Mouse (Mus musculus) adrenal gland (tissue): ENCODE results near the gene Csrp2.

Experiments used
- intact Hi-C: fragments of 180-260 bp; cut with DNase I; formaldehyde crosslinking; loops from one replicate; pipeline ENCODE4 v1.15.1; 2025

Gene Csrp2

DNA sequence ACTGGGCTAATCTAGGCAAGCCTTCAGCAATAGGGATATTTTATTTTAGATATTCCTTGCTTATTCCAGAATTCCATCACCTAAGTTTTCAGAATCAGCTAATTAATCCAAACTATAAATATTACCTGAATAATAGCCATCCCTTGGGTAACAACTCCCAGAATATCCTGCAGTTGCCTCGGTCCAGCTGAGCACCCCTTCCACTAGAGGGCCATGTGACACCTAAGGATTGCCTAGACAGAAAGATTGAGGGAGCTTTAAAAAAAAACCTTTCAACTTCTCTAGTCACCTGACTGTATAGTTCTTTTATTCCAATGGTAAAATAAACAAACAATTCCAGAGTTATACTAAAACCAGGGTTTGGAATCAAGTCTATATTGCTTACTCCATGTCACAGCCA is 42.6 kb downstream of the Csrp2 start:
- intact Hi-C loops: no loop called here

GRCm38 (mm10) chr10:110971044-110971443 is 51.5 kb downstream of the Csrp2 start:
- intact Hi-C loops: no loop called here

DNA sequence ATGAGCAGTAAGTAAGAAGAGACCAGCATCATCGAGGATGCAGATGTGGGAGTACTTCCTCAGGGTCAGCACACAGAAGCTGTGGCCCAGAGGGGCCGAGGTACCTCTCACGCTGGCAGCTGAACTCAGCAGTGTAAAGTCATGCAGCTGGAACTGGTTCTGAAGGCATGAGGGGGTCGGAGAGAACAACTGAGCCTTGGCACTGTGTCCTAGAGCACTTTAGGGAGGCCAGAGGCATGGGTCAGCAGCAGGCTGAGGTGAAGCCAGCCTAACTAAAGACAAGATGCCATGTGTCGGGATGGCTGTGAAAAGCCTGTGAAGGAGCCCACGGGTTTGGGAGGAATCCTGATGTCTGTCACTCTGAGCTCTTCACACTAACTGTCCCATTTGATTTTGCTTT is 51.9 kb downstream of the Csrp2 start:
- intact Hi-C loops: no loop called here

DNA sequence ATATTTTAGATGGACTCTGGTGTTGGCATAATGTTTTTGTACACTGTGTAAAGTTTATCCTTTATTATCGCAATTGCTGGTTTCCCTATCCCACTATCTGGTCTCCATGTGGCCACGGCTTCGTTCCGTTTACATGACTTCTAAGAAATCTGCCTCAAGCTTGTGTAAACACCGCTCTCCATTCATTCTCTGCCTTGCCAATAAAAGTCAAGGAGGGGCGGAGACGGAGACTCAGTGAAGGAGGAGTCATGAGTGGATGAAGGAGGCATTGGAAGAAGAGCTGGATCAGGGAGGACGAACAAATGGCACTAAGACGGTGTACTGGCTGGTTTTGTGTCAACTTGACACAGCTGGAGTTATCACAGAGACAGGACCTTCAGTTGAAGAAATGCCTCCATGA is 52.4 kb downstream of the Csrp2 start:
- intact Hi-C loops: no loop called here

- intact Hi-C loops: no loop called here
These were observed 54.9 kb downstream of the Csrp2 start for GRCm38 (mm10) chr10:110974463-110974862.

GRCm38 (mm10) chr10:110974885-110975284 is 55.3 kb downstream of the Csrp2 start:
- intact Hi-C loops: no loop called here

GRCm38 (mm10) chr10:110976046-110976445 is 56.5 kb downstream of the Csrp2 start:
- intact Hi-C loops: loop anchor here (2.0 kb wide), 1 partner anchor 181 kb away; no protein-coding TSS in a partner anchor

DNA sequence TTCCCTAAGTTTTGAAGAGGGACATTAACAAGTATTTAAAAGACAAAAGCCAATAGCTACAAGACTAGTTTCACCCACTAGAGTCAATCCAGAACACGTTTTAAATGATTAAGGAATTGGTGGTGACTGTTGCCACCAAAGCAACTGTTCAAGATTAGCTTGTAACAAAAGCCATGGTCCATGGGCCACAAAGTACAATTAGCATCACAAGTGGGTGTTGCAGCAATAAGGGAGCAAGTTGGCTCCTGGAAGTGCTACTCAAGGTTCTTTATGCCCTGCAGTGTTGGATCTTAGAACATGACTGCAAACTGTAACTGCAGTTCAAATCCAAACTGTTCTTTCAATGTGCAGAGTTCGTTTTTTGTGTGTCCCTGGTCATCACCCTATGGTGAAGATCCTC is 57.8 kb downstream of the Csrp2 start:
- intact Hi-C loops: loop anchor here (2.0 kb wide), 1 partner anchor 183 kb away; no protein-coding TSS in a partner anchor

DNA sequence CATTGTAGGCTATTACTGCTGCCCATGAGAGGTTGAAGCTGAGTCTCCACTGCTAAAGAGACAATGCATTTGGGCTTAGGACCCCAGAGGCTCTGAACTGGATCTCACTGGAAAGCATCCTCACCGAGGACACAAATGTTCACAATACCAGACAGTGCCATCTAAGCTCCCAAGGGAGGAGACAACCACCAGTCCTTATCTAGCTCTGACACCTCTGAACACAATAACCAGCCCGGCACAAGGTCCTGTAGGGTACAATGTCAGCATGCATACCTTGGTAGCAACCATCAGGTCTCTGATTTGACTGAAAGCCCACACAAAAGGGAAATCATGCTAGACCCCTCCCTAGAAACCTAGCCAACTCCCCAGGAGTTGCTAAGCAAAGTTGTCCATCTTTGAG is 59.8 kb downstream of the Csrp2 start:
- intact Hi-C loops: no loop called here

DNA sequence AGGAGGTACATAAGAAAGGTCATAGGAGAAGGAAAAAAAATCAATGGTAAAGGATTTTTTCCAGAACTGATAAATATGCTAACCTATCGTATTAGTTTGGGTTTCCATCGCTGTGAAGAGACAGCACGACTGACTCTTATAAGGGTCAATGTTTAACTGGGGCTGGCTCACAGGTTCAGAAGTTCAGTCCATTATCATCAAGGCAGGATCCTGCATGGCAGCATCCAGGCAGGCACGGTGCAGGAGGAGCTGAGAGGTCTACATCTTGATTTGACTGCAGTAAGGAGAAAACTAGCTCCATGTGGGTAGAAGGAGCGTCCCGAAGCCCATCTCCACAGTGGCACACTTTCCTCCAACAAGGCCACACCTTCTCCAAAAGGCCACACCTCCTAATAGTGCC is 60.9 kb downstream of the Csrp2 start:
- intact Hi-C loops: no loop called here

DNA sequence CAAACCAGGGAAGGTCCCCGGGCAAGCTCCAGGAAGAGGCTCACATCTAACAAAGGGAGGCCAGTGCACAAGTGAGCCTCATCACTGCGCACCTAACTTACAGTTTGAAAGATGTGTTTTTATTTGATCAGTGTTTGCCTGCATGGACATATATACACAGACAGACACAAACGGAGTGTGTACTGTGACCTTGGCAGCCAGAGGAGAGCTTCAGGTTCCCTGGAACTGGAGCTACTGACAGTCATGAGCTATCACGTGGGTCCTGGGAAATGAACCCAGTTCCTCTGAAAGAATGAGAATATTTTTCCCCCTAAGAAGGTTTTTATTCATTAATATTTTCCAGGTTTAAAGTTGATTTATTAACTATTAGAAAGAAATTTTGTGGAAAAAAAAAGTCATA is 63.2 kb downstream of the Csrp2 start:
- intact Hi-C loops: no loop called here

GRCm38 (mm10) chr10:110986682-110987081 is 67.1 kb downstream of the Csrp2 start:
- intact Hi-C loops: no loop called here
